Mouse (Mus musculus) liver, embryonic 11.5 days (tissue): ENCODE data around the gene Glycam1. TPM values are rescaled to one million over a fixed set of nuclear protein-coding genes. Genes with fewer than 3 reads are reported as not detected.

ENCODE experiments used
- ATAC-seq: fragments of 200-750 bp; cut with Nextera tagmentation; replicated peaks from 2 replicates; pipeline ENCODE4 v1.8.0; 2017; ENCODE audit warnings: moderate number of reproducible peaks, mild to moderate bottlenecking, moderate TSS enrichment, moderate library complexity; ENCODE audit not compliant: low FRiP score
- DNase-seq: peaks from one replicate; pipeline ENCODE4 v3.0.0-alpha.2; 2017; ENCODE audit warnings: low spot score
- H3K27ac ChIP-seq: fragments of 300-500 bp; sonication (generic); 2 replicates; pipeline ENCODE4 v1.5.1; 2014; ENCODE audit warnings: mild to moderate bottlenecking, low read depth, low read length, control low read depth
- H3K27me3 ChIP-seq: fragments of 300-500 bp; sonication (generic); replicated peaks from 2 replicates; pipeline ENCODE4 v1.6.1; 2014; ENCODE audit warnings: low read length, mixed read lengths; ENCODE audit not compliant: control insufficient read depth, insufficient read depth
- H3K36me3 ChIP-seq: fragments of 300-500 bp; sonication (generic); 2 replicates; pipeline ENCODE4 v1.6.1; 2014; ENCODE audit warnings: mild to moderate bottlenecking, low read length, moderate library complexity, mixed read lengths; ENCODE audit not compliant: control insufficient read depth, insufficient read depth
- H3K4me1 ChIP-seq: fragments of 300-500 bp; sonication (generic); replicated peaks from 2 replicates; pipeline ENCODE4 v1.6.1; 2014; ENCODE audit warnings: low read length, mixed read lengths; ENCODE audit not compliant: control insufficient read depth, insufficient read depth
- H3K4me2 ChIP-seq: fragments of 300-500 bp; sonication (generic); 2 replicates; pipeline ENCODE4 v1.6.1; 2014; ENCODE audit warnings: mild to moderate bottlenecking, control low read depth, moderate library complexity
- H3K4me3 ChIP-seq: fragments of 300-500 bp; sonication (generic); 2 replicates; pipeline ENCODE4 v1.5.1; 2014; ENCODE audit warnings: low read depth, low read length, control low read depth
- H3K9ac ChIP-seq: fragments of 300-500 bp; sonication (generic); 2 replicates; pipeline ENCODE4 v1.6.1; 2014; ENCODE audit warnings: low read depth, low read length, control low read depth
- H3K9me3 ChIP-seq: fragments of 300-500 bp; sonication (generic); 2 replicates; pipeline ENCODE4 v1.6.1; 2016; ENCODE audit warnings: low read length, inconsistent platforms, mixed read lengths; ENCODE audit not compliant: control insufficient read depth
- WGBS: fragments of 180-500 bp; shearing (Covaris S2); extraction: QIAGEN DNeasy Blood & Tissue Kit; methylation state at CpG from one replicate; pipeline ENCODE4 v1.1.7; 2014; 5-methylcytosine and 5-hydroxymethylcytosine counted together
- polyA plus RNA-seq: library from polyadenylated mRNA; unstranded; fragments of >200 nt; fragmentation: Nextera tagmentation; extraction: Ambion mirVana; gene quantifications from 2 replicates; pipeline ENCODE4 v1.2.1, GENCODE M21; 2014

The Glycam1 gene
- polyA plus RNA-seq, 1 experiment from 2014 or later = not detected

DNA sequence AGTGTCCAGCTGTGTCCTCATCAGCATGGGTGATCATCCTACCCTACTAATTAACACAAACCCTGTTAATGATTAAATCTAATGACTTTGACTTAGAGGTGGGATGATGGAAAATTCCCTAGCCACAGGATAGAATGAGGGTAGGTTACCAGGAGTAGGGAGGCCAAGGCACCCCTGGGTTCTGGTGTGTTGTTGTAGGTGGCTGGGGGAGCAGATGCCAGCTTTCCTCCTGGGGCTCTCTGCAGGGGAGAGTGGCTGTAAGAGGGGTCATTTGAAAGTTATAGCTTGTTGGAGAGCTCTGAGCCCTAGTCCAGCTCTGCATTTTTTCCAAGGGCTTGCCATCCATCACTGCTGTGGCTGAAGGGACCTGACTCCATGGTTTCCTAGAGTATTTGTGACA lies 22.4 kb downstream of the Glycam1 start:
- Histone ChIP-seq H3K9me3 (no peaks in the 10 kb centered on the region), H3K4me2 (no peak overlapping the region), H3K36me3 (no peaks in the 10 kb centered on the region), H3K9ac (no peak overlapping the region), H3K27me3 (peaks cover 26% of the 10 kb centered on the region), H3K4me3 (no peak overlapping the region), H3K27ac (no peak overlapping the region), H3K4me1 (no peaks in the 10 kb centered on the region)
- ATAC-seq (no peak), DNase-seq (no peak)

GRCm38 (mm10) chr15:103540646-103541045 lies 24.2 kb downstream of the Glycam1 start:
- Histone ChIP-seq H3K9me3 (no peaks in the 10 kb centered on the region), H3K4me2 (no peak overlapping the region), H3K9ac (no peak overlapping the region), H3K27me3 (peaks cover 40% of the 10 kb centered on the region), H3K27ac (no peak overlapping the region), H3K4me1 (no peaks in the 10 kb centered on the region; the same call in 1 of the 2 replicates), H3K4me3 (no peak overlapping the region), H3K36me3 (no peaks in the 10 kb centered on the region)
- 56% methylated on average over 1 of the region's 1 CpGs for WGBS
- ATAC-seq = no peak
- no peak for DNase-seq

GRCm38 (mm10) chr15:103539259-103539658 lies 25.6 kb downstream of the Glycam1 start:
- Histone ChIP-seq H3K27ac (no peak overlapping the region), H3K27me3 (peaks cover 44% of the 10 kb centered on the region), H3K4me3 (no peak overlapping the region), H3K4me2 (no peak overlapping the region), H3K9me3 (no peaks in the 10 kb centered on the region), H3K9ac (no peak overlapping the region), H3K4me1 (no peaks in the 10 kb centered on the region; the same call in 1 of the 2 replicates), H3K36me3 (no peaks in the 10 kb centered on the region)
- ATAC-seq (no peak), DNase-seq (no peak)
- whole genome bisulfite sequencing = 54% methylated on average over 2 of the region's 2 CpGs

DNA sequence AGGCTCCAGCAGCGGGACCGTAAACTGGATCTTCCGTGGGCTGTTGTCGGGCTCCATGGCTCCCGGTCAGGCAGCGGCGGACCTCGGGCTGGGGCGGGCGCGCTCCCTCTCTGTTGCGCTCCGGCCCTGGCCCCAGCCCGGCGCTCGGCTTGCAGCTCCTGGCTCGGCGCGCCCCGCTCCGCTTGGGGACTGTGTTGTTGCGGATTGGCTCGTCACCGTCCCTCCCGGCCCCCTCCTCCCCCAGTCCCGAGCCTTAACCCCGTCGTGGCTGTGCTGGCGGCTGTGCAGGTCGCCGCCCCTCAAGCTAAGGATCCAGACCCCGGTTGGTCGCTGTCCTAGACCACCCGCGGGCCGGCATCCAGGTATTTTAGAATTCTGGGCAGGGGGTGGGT lies 27.1 kb downstream of the Glycam1 start, which contains the start of gene Ppp1r1a:
Gene Ppp1r1a (minus strand): TSS at position 182 of the 392 bp plus-strand sequence.
- Histone ChIP-seq H3K4me1 (no peaks in the 10 kb centered on the region; the same call in 1 of the 2 replicates), H3K9me3 (no peaks in the 10 kb centered on the region), H3K36me3 (no peaks in the 10 kb centered on the region), H3K4me3 (peak within 1 kb of the TSS; percentile 56), H3K4me2 (peak within 1 kb of the TSS; percentile 76), H3K9ac (0 out of 2 replicates have a peak within 1 kb of the TSS, but pooled peaks have one; percentile 9), H3K27me3 (peaks cover 44% of the 10 kb centered on the region), H3K27ac (no peak within 1 kb of the TSS)
- under 1% methylated on average over 36 of the region's 36 CpGs for WGBS
- ATAC-seq (peak; percentile 61; the same call in 1 of the 2 replicates), DNase-seq (peak; percentile 62)

DNA sequence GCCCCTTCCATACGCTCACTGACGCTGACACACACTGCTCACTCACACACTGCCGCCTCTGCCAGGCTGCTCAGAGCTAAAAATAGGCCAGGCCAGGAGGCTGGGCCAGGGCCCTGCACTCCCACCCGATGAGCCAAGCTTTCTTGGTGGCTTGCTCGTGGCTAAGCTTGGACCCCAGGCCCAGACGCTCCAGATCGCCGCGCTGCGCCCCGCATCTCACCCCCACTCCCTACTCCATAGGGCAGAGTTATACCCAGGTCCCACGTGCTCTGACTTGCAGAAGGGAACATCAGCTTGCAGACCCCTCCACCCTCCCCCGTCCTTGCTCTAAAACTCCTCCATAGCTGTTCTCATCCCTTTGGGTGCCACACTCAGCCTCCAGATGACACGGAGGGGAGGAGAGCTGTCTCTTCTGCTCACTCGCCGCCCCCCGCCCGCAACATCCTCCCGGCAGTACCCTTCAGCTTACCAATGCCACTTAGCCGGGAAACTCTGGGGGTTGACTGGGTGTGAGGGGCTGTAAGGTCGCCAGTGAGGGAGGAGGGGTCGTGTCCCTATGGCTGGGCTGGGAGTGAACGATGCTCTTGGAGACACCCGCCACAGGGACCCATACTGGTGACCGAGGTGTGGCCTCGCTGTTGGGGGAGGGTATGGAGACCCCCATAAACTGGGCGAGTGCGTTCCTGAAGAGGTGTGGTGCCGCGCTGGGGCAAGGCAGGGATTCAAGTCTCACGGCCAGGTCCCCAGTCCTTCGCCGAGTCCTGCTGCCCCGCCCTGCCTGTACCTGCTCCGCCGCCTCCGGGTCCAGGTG lies 27.7 kb downstream of the Glycam1 start:
- 3% methylated on average over 34 of the region's 37 CpGs for WGBS
- Histone ChIP-seq H3K4me1 (no peaks in the 10 kb centered on the region; the same call in 1 of the 2 replicates), H3K27ac (no peak overlapping the region), H3K4me3 (peak overlapping the region; percentile 56), H3K4me2 (peak overlapping the region; percentile 76), H3K27me3 (peaks cover 44% of the 10 kb centered on the region), H3K9me3 (no peaks in the 10 kb centered on the region), H3K9ac (0 out of 2 replicates have a peak overlapping the region, but pooled peaks have one; percentile 9), H3K36me3 (no peaks in the 10 kb centered on the region)
- no peak for ATAC-seq
- no peak for DNase-seq

- no peak overlapping the region for H3K4me3 ChIP-seq
- no peaks in the 10 kb centered on the region for H3K36me3 ChIP-seq
- DNase-seq (no peak), ATAC-seq (no peak)
- no peaks in the 10 kb centered on the region; the same call in 1 of the 2 replicates for H3K4me1 ChIP-seq
- no peaks in the 10 kb centered on the region for H3K9me3 ChIP-seq
- H3K4me2 ChIP-seq = no peak overlapping the region; the same call in 1 of the 2 replicates
- H3K27ac ChIP-seq = no peak overlapping the region
- H3K9ac ChIP-seq = no peak overlapping the region
- peaks cover 44% of the 10 kb centered on the region for H3K27me3 ChIP-seq
- 27% methylated on average over 2 of the region's 2 CpGs for WGBS
Observed at GRCm38 (mm10) chr15:103536456-103536855, 28.4 kb downstream of the Glycam1 start.

- no peak for DNase-seq
Observed at GRCm38 (mm10) chr15:103535786-103536185, 29.1 kb downstream of the Glycam1 start.

DNA sequence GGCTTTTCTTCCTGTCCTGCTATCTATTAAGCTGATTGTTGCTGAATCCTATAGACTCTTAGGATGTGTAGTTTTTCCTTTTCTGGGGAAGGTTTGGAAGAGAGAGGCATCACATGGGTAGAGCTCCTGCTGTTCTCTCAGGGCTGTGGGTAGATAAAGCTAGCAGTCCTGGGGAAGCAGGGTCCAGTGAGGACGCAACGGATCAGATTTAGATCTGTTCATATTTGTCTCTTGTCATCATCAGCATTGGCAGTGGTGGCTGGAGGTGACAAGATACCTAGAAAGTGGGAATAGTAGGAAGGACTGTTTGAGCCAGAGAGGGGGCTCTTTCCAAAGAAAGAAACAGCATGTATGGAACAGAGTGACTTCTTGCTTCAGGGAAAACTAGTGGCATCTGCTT lies 29.9 kb downstream of the Glycam1 start:
- ATAC-seq (no peak), DNase-seq (no peak)
- Histone ChIP-seq H3K4me1 (no peaks in the 10 kb centered on the region; the same call in 1 of the 2 replicates), H3K4me3 (no peak overlapping the region), H3K9ac (no peak overlapping the region), H3K36me3 (no peaks in the 10 kb centered on the region), H3K9me3 (no peaks in the 10 kb centered on the region), H3K27me3 (peaks cover 43% of the 10 kb centered on the region), H3K4me2 (no peak overlapping the region), H3K27ac (no peak overlapping the region)
- 68% methylated on average over 2 of the region's 2 CpGs for WGBS

More at GRCm38 (mm10) chr15:103535786-103536185, 29.1 kb downstream of the Glycam1 start:
- WGBS = 36% methylated on average over 1 of the region's 1 CpGs
- H3K9me3 ChIP-seq = no peaks in the 10 kb centered on the region
- no peak overlapping the region for H3K9ac ChIP-seq
- H3K27me3 ChIP-seq = peaks cover 44% of the 10 kb centered on the region
- no peak for ATAC-seq
- no peak overlapping the region for H3K4me3 ChIP-seq
- H3K4me2 ChIP-seq = no peak overlapping the region
- no peaks in the 10 kb centered on the region; the same call in 1 of the 2 replicates for H3K4me1 ChIP-seq
- H3K27ac ChIP-seq = no peak overlapping the region
- no peaks in the 10 kb centered on the region for H3K36me3 ChIP-seq
